Comparison of ENCODE assay signal across 15 mouse cellular contexts in the genomic region with DNA sequence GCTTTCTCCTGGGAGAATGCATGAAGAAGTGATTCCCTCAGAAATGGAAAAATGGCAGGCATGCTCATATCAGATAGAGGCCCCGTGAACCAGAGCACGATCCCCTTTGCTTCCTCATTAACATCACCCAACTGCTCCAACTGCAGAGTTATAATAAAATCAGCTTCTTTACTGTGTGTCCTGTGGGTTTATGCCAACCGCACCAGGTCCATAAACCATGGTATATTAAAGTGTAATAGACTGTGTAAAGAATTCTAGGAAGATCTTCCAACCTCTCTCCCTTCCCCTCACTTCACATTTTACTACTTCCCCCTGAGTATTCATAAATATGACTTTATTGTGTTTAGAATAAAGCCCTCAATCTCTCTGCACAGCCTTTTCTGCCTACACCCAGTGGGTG.
"Had no signal": no experiment of that assay in that cellular context is flagged by ENCODE, and none has a peak within 500 bp of the region (broad histone marks: within the 10 kb centered on the region; RNA-seq: fewer than 3 reads in every experiment).

No protein-coding gene starts in this region.

- DNase-seq: retina, postnatal 1 day; right cerebral cortex, adult 18-20 months; right cerebral cortex, postnatal 14 days; right cerebral cortex, postnatal 25 days; right cerebral cortex, postnatal 4 days; spleen, adult 18-20 months; thymus, adult 18-20 months; thymus, adult 2 months; thymus, postnatal 14 days; thymus, postnatal 25 days; thymus, postnatal 36 days; thymus, postnatal 4 days had no signal

- H3K27me3 ChIP-seq: neural tube, embryonic 12.5 days; stomach, embryonic 15.5 days had no signal

- H3K4me3 ChIP-seq: neural tube, embryonic 12.5 days; stomach, embryonic 15.5 days had no signal

- H3K36me3 ChIP-seq: neural tube, embryonic 12.5 days; stomach, embryonic 15.5 days had no signal

- H3K4me2 ChIP-seq: neural tube, embryonic 12.5 days; stomach, embryonic 15.5 days had no signal

- H3K27ac ChIP-seq: neural tube, embryonic 12.5 days; stomach, embryonic 15.5 days; stomach, postnatal 0 days had no signal

- H3K9ac ChIP-seq: neural tube, embryonic 12.5 days; stomach, embryonic 15.5 days had no signal

- H3K9me3 ChIP-seq: neural tube, embryonic 12.5 days; stomach, embryonic 15.5 days had no signal
